Mouse (Mus musculus) MEL (cell line): ENCODE measurements at regions not wholly inside any gene's neighbourhood (a gene's known extent, or its start where the extent isn't known, plus 50 kb on each side); places are given as distances from the start of the nearest gene placed in this dataset.

Experiments used
- DNase-seq: peaks from one replicate; pipeline ENCODE4 v3.0.0; 2011; ENCODE audit warnings: low read depth, low spot score
- H3K27ac ChIP-seq: 2 replicates; pipeline ENCODE4 v1.5.1; 2012; ENCODE audit warnings: low read depth, mild to moderate bottlenecking, control low read depth, low read length, moderate library complexity; ENCODE audit not compliant: control insufficient read depth
- H3K27me3 ChIP-seq, 2 experiments: fragments of 150-350 bp in 1 of 2; sonication (generic) in 1 of 2; 2 replicates each; pipeline ENCODE4 v1.6.1; 2012; ENCODE audit warnings: low read length in 2 of 2, mild to moderate bottlenecking in 2 of 2, improper control_type of control experiment in 1 of 2, moderate library complexity in 1 of 2; ENCODE audit not compliant: insufficient read depth in 2 of 2, control insufficient read depth in 1 of 2
- H3K36me3 ChIP-seq, 2 experiments: 2 replicates each; pipeline ENCODE4 v1.6.1; 2012 to 2014; ENCODE audit warnings: low read length in 2 of 2, improper control_type of control experiment in 1 of 2, inconsistent platforms in 1 of 2, mild to moderate bottlenecking in 1 of 2; ENCODE audit not compliant: insufficient read depth in 2 of 2, control insufficient read depth in 1 of 2
- H3K4me1 ChIP-seq, 2 experiments: fragments of 150-350 bp in 1 of 2; sonication (generic) in 1 of 2; 2 replicates each; pipeline ENCODE4 v1.6.1; 2012; ENCODE audit warnings: low read length in 2 of 2, improper control_type of control experiment in 1 of 2, mild to moderate bottlenecking in 1 of 2; ENCODE audit not compliant: insufficient read depth in 2 of 2, control insufficient read depth in 1 of 2
- H3K4me3 ChIP-seq, 2 experiments: fragments of 150-350 bp in 1 of 2; sonication (generic) in 1 of 2; 2 replicates each; pipeline ENCODE4 v1.5.1; 2012; ENCODE audit warnings: low read depth in 2 of 2, low read length in 2 of 2, mild to moderate bottlenecking in 2 of 2, moderate library complexity in 2 of 2, control low read depth in 1 of 2, improper control_type of control experiment in 1 of 2; ENCODE audit not compliant: control insufficient read depth in 1 of 2, insufficient read depth in 1 of 2
- H3K79me2 ChIP-seq: 2 replicates; pipeline ENCODE4 v1.6.1; 2012; ENCODE audit warnings: mild to moderate bottlenecking, low read length, moderate library complexity; ENCODE audit not compliant: control insufficient read depth, poor library complexity, insufficient read depth
- H3K9ac ChIP-seq: 2 replicates; pipeline ENCODE4 v1.6.1; 2012; ENCODE audit warnings: low read depth, mild to moderate bottlenecking, control low read depth, low read length, moderate library complexity; ENCODE audit not compliant: control insufficient read depth, poor library complexity, severe bottlenecking
- H3K9me3 ChIP-seq: fragments of 150-350 bp; sonication (generic); replicated peaks from 2 replicates; pipeline ENCODE4 v1.6.1; 2012; ENCODE audit warnings: mild to moderate bottlenecking, low read length, improper control_type of control experiment, moderate library complexity; ENCODE audit not compliant: insufficient read depth
- HCFC1 ChIP-seq: IDR thresholded peaks from 2 replicates; pipeline ENCODE4 v1.6.1; 2012; ENCODE audit warnings: low read depth, mild to moderate bottlenecking, inconsistent platforms, low read length, improper control_type of control experiment, moderate library complexity
- NELFE ChIP-seq: IDR thresholded peaks from 2 replicates; pipeline ENCODE4 v1.6.1; 2011; ENCODE audit warnings: low read depth, low read length, improper control_type of control experiment
- RAD21 ChIP-seq: IDR thresholded peaks from 2 replicates; pipeline ENCODE4 v1.6.1; 2011; ENCODE audit warnings: mild to moderate bottlenecking, low read depth, low read length, improper control_type of control experiment

GRCm38 (mm10) chr12:77014908-77015307 lies 52.9 kb upstream of the Max start:
- DNase-seq: no peak
- Histone ChIP-seq H3K27me3 (no peaks in the 10 kb centered on the region), H3K27ac (no peak overlapping the region), H3K4me3 (no peak overlapping the region), H3K36me3 (peaks cover 0 to 21% of the 10 kb centered on the region in 2 experiments; a peak in 2 of 4 replicates), H3K9me3 (no peaks in the 10 kb centered on the region), H3K4me1 (peaks cover 7 to 27% of the 10 kb centered on the region in 2 experiments), H3K79me2 (no peaks in the 10 kb centered on the region), H3K9ac (no peak overlapping the region)
- TF ChIP-seq NELFE (no peak), HCFC1 (no peak), RAD21 (no peak)
- TF ChIP-seq, all 39 proteins: peak for 0
